Mouse (Mus musculus): Measurements from ENCODE around the gene Cux2. TPM values are rescaled to one million over a fixed set of nuclear protein-coding genes. Genes with fewer than 3 reads are reported as not detected.
A peak's percentile ranks its signal among the peaks of the same experiment; 100 is the strongest.

The Cux2 gene
- polyA plus RNA-seq, 1 experiment from 2014 or later: 4.1 TPM

DNA sequence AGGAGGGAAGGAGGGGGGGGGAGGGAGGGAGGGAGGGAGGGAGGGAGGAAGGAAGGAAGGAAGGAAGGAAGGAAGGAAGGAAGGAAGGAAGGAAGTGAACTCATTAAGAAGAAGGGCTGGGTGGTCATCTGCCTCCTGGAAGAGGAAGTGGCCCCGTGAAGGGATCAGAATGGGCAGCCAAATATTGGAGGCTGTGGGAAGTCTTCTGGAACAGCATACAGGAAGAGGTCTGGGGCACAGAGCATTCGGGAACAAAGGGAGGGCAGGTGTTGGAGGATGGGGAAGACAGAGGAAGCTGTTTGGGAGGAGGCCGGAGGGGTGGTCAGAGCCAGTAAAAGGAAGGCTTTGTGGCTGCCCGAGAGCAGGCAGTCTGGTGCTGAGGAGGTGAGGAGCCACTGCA, 204.5 kb downstream of the Cux2 start:
- H3K27ac ChIP-seq (replicated peaks): no peak overlapping the region
- no peak overlapping the region for H3K4me3 ChIP-seq (replicated peaks)
- no peaks in the 10 kb centered on the region for H3K9me3 ChIP-seq (replicated peaks)
- H3K9ac ChIP-seq: no peak overlapping the region
- peaks cover 22% of the 10 kb centered on the region for H3K27me3 ChIP-seq
- WGBS: 20% methylated on average over 4 of the region's 4 CpGs
- H3K36me3 ChIP-seq: no peaks in the 10 kb centered on the region
- peaks cover 37% of the 10 kb centered on the region for H3K4me1 ChIP-seq
- no peak for ATAC-seq (ENCODE audit: insufficient number of reproducible peaks, low FRiP score, low TSS enrichment, low read depth)
- no peak overlapping the region for H3K4me2 ChIP-seq (replicated peaks)

DNA sequence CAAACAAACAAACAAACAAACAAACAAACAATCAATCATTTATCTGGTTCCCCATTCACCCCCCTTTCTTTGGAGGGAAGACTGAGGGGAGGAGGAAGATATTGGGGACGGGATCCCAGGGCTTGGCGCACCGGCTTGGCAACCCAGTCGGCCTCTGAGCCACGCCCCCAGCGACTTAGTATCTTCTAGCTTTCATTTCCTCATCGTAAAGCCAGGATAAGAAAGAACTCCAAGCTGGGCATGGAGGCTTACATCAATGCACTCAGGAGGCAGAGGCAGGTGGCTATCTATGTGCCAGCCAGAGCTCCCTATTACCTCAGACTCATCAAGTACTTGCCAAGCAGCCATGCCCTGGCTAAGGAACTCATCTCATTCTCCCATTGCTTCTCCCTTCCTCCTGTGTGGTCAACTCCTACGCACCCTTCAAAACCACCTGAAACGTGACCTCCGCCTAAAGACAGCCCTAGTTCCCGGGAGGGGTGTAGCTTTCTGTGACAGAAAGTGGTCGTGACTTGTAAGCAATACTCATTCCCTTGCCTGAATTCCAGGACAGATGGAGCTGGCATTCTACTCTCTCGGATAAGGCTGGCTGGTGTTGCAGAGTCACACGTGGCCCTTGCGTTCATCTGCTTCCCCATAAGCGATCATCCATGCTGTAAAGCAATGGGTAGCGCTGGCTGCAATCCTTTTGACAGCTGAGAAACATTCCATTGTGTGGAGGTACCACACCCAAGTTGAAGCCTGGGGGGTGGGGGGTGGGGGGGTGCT, 206.6 kb downstream of the Cux2 start:
- ATAC-seq (ENCODE audit: insufficient number of reproducible peaks, low FRiP score, low TSS enrichment, low read depth): no peak
- Histone ChIP-seq H3K4me2 (replicated peaks) (peak overlapping the region; percentile 90), H3K9me3 (replicated peaks) (no peaks in the 10 kb centered on the region), H3K27me3 (peaks cover 22% of the 10 kb centered on the region), H3K4me1 (peaks cover 34% of the 10 kb centered on the region), H3K36me3 (no peaks in the 10 kb centered on the region), H3K4me3 (replicated peaks) (peak overlapping the region; percentile 58), H3K9ac (no peak overlapping the region), H3K27ac (replicated peaks) (no peak overlapping the region)
- 11% methylated on average over 17 of the region's 17 CpGs for WGBS

DNA sequence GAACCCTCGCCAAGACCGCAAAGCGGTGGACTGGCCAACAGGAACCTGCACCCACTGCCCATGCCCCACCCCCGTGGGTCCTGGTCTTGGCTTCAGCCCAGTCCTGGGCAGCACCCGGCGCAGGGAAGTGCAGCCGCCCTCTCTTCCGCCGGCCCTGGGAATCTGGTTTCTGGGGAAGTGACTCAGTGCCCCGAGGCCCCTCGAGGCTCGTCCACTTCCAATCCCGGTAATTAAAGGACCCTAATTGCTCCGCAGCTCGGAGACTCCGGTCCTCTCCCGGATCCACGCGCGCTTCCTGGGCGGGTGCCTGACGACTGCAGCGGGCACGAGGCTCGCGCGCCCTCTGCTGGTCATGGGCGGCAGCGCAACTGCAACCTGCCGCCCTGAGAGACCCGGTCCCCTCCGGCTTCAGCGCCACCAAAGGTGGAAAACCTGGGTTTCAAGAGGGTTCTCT, 207.2 kb downstream of the Cux2 start:
- Histone ChIP-seq H3K4me2 (replicated peaks) (peak overlapping the region; percentile 90), H3K4me3 (replicated peaks) (peak overlapping the region; percentile 58), H3K27me3 (peaks cover 22% of the 10 kb centered on the region), H3K36me3 (no peaks in the 10 kb centered on the region), H3K27ac (replicated peaks) (0 out of 2 replicates have a peak overlapping the region, but pooled peaks have one; percentile 13), H3K9me3 (replicated peaks) (no peaks in the 10 kb centered on the region), H3K4me1 (peaks cover 34% of the 10 kb centered on the region), H3K9ac (peak overlapping the region; percentile 45)
- peak; percentile 41; the same call in 1 of the 2 replicates for ATAC-seq (ENCODE audit: insufficient number of reproducible peaks, low FRiP score, low TSS enrichment, low read depth)
- under 1% methylated on average over 33 of the region's 33 CpGs for WGBS

DNA sequence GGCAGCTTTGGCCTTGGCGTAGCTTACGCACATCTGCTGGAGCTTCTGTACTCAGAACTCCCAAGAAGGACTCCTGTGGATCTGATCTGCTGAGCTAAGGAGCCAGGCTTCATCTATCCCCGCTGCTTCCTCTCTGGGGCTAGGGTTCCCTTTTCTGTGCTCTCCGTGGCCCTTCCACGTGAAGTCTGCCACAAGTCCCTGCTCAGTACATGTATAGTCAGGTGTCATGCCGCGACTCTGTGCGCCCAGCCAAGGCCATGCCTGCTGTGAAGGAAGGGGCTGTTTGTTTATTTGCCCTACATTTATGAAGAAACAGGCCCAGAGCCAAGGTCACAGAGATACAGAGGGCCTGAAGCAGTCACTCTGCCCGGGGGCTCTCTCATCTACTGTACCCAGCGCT, 207.9 kb downstream of the Cux2 start:
- ATAC-seq (ENCODE audit: insufficient number of reproducible peaks, low FRiP score, low TSS enrichment, low read depth): no peak
- WGBS: 47% methylated on average over 10 of the region's 10 CpGs
- no peaks in the 10 kb centered on the region for H3K36me3 ChIP-seq
- no peak overlapping the region for H3K4me2 ChIP-seq (replicated peaks)
- H3K9ac ChIP-seq: no peak overlapping the region
- peaks cover 22% of the 10 kb centered on the region for H3K27me3 ChIP-seq
- no peak overlapping the region for H3K4me3 ChIP-seq (replicated peaks)
- H3K9me3 ChIP-seq (replicated peaks): no peaks in the 10 kb centered on the region
- no peak overlapping the region for H3K27ac ChIP-seq (replicated peaks)
- H3K4me1 ChIP-seq: peaks cover 41% of the 10 kb centered on the region

DNA sequence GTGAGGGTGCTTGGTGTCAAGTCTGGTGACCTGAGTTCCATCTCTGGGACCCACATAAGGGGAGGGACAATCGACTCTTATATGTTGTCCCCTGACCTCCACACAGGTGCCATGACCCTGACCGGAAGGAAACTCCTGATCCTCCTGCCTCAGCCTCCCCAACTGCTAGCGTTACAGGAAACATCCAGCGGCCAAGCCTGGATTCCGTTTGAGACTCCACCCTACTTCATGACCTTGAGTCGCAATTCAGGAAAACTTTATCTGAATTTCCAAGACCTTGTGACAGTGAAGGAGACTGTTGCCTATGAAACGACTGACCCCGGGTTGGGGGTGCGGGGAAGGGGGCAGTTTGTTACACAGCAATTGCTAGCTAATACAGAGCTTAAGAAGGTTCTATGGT, 208.4 kb downstream of the Cux2 start:
- peaks cover 22% of the 10 kb centered on the region for H3K27me3 ChIP-seq
- H3K27ac ChIP-seq (replicated peaks): no peak overlapping the region
- no peaks in the 10 kb centered on the region for H3K36me3 ChIP-seq
- peaks cover 42% of the 10 kb centered on the region for H3K4me1 ChIP-seq
- no peaks in the 10 kb centered on the region for H3K9me3 ChIP-seq (replicated peaks)
- no peak overlapping the region for H3K4me2 ChIP-seq (replicated peaks)
- H3K4me3 ChIP-seq (replicated peaks): no peak overlapping the region
- ATAC-seq (ENCODE audit: insufficient number of reproducible peaks, low FRiP score, low TSS enrichment, low read depth): no peak
- no peak overlapping the region for H3K9ac ChIP-seq
- 91% methylated on average over 9 of the region's 9 CpGs for WGBS

DNA sequence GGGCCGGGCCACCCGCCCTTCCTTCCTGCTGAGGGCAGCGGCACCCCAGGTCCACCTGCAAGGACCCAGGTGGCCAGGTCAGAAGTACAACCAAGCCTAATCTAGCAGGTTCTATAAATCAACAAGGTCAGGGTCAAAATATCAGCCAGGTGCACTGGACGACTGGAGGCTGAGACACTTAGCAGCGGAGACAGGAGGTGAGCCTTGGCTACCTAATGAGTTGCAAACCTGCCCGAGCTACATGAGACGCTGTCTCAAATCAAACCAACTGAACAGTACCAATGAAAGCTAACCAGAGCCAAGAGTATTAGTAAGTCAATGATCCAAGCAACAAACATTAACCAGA, 210.8 kb downstream of the Cux2 start:
- Histone ChIP-seq H3K27me3 (peaks cover 12% of the 10 kb centered on the region), H3K27ac (replicated peaks) (peak overlapping the region; percentile 80; the same call in 1 of the 2 replicates), H3K4me3 (replicated peaks) (peak overlapping the region; percentile 84), H3K4me2 (replicated peaks) (peak overlapping the region; percentile 93), H3K4me1 (peaks cover 63% of the 10 kb centered on the region), H3K9ac (peak overlapping the region; percentile 28; the same call in 1 of the 2 replicates), H3K9me3 (replicated peaks) (no peaks in the 10 kb centered on the region), H3K36me3 (no peaks in the 10 kb centered on the region)
- 32% methylated on average over 6 of the region's 7 CpGs for WGBS
- no peak for ATAC-seq (ENCODE audit: insufficient number of reproducible peaks, low FRiP score, low TSS enrichment, low read depth)

DNA sequence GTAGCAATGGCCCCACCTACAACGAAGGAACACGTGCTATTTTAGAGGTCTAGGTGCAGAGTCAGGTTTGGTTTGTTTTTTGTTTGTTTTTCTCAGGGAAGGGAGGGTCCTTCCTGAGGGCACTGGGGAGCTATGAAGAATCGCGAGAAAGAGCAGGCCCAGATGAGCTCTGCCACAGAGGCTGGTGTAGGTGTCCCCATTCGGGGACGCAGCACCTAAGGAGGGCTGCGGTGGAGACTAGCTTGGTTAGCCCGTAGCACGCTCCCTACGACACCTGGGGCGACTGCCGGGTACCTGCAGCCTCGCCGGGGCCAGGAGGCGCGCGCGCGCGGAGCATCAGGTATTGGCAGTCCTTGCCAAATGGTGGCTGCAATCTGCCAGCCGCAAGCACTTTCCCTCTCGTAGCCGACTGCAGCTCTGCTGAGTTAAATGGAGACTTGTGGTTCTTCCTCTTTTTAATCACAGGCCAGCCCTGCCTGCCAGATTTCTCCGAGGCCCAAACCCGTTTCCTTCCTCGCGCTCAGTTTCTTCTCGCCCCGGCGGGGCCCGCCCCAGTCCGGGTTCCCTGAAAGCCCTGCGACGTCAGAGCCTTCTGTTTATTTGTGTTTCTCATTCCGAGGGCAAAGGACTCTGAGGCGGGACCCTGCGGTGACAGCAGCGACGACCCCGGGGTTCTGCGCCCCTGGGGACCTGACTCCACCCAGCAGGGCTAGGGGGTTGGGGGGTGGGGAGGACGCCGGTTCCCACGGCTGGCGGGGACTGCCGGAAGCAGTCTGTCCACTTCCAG, 211.4 kb downstream of the Cux2 start:
- WGBS: 2% methylated on average over 46 of the region's 46 CpGs

DNA sequence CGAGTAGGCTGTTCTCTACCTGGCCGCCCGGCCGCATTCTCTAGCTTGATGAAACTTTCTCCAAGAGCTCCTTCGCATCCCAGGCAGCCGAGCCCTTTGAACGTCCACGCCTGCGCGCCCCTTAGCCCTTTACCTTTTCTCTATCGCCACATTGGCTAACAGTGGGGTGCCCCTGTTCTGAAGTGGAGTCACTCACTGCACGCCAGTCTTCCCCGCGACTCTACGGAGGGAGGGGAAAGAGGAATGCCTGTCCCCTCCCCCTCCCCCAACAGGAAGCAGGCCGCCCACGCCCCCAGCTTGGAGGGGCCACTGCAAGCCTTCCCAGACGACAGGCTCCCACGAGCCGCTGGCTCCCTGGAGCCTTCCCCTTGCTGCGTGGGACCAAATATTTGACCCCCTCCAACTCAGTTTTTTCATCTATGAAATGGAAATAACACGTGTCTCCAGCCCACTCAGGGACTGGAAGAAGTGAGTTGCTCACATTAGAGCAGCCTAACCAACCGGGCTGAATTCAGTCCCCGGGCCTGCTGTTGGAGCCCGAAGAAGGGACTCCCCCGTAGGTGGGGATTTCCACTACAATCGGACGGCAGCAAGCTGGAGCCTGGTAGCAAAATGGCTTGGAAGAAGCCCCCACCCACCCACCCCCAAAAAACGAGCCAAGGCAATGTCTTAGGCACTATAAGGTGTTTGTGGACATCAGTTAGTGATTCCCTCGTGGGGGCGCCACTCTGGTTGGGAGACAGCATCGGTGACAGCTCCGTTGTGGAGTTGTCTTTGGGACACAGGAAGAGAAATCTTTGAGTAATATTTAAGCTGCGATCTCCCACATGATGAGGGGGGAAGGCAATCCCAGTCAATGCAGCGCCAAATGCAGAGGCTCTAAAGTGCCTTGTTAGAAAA, 212.2 kb downstream of the Cux2 start, which contains the start of gene Sh2b3:
Sh2b3 (minus strand) TSS at position 206 of the 900 bp plus-strand sequence.
- Histone ChIP-seq H3K27me3 (no peaks in the 10 kb centered on the region; the same call in 1 of the 2 replicates), H3K9me3 (replicated peaks) (no peaks in the 10 kb centered on the region), H3K9ac (peak within 1 kb of the TSS; percentile 75), H3K36me3 (no peaks in the 10 kb centered on the region), H3K4me1 (peaks cover 65% of the 10 kb centered on the region), H3K27ac (replicated peaks) (peak within 1 kb of the TSS; percentile 80), H3K4me3 (replicated peaks) (peak within 1 kb of the TSS; percentile 84), H3K4me2 (replicated peaks) (peak within 1 kb of the TSS; percentile 93)
- WGBS: under 1% methylated on average over 35 of the region's 35 CpGs
- peak; percentile 0; the same call in 1 of the 2 replicates for ATAC-seq (ENCODE audit: insufficient number of reproducible peaks, low FRiP score, low TSS enrichment, low read depth)

More for the DNA sequence above, 211.4 kb downstream of the Cux2 start:
- peaks cover 65% of the 10 kb centered on the region for H3K4me1 ChIP-seq
- no peak for ATAC-seq (ENCODE audit: insufficient number of reproducible peaks, low FRiP score, low TSS enrichment, low read depth)
- no peaks in the 10 kb centered on the region for H3K9me3 ChIP-seq (replicated peaks)
- peak overlapping the region; percentile 93 for H3K4me2 ChIP-seq (replicated peaks)
- H3K36me3 ChIP-seq: no peaks in the 10 kb centered on the region
- H3K27ac ChIP-seq (replicated peaks): peak overlapping the region; percentile 80
- H3K27me3 ChIP-seq: peaks cover 6% of the 10 kb centered on the region
- H3K4me3 ChIP-seq (replicated peaks): peak overlapping the region; percentile 84
- H3K9ac ChIP-seq: peak overlapping the region; percentile 28; the same call in 1 of the 2 replicates

DNA sequence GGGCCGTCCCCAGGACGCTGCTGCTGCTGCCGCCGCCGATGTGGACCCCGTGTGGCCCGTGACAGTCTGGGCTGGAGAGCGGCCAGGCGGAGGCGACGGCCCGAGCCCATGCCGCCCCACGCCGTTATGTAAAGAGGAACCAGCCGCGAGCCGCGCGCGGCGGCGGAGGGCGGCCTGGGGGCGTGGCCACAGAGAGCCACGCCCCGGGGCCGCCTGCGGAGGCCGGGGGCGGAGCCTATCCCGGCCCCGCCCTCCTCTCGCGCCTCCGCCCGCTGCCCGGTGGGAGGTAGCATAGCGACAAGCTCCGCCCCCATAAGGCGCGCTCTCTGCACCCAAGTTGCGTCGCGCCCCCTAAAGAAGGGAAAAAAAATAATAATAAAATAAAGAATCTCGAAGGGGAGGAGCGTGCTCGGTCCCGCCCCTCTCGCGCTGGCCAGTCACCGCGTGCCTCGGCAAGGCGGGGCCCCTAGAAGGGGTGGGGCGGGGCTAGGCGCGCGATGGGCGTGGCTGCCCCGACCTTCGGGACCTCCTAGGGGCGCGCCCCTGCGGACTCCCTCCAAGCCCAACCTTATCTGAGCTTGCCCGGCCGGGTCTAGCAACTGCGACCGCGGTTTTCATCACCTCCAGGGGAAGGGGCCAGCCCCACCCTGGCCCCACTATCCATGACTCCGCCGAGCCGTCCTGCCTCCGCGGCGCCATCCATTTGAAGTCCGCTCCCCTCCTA, 213.0 kb downstream of the Cux2 start:
- Histone ChIP-seq H3K4me1 (peaks cover 62% of the 10 kb centered on the region), H3K4me2 (replicated peaks) (peak overlapping the region; percentile 93), H3K36me3 (no peaks in the 10 kb centered on the region), H3K9me3 (replicated peaks) (no peaks in the 10 kb centered on the region), H3K4me3 (replicated peaks) (peak overlapping the region; percentile 84), H3K27ac (replicated peaks) (peak overlapping the region; percentile 80), H3K27me3 (no peaks in the 10 kb centered on the region; the same call in 1 of the 2 replicates), H3K9ac (peak overlapping the region; percentile 75)
- WGBS: under 1% methylated on average over 76 of the region's 77 CpGs
- peak; percentile 85 for ATAC-seq (ENCODE audit: insufficient number of reproducible peaks, low FRiP score, low TSS enrichment, low read depth)

Data from embryonic facial prominence, embryonic 15.5 days (tissue).